Mouse (Mus musculus): ENCODE results near the gene Klhl12. TPM values are rescaled to one million over a fixed set of nuclear protein-coding genes. Genes with fewer than 3 reads are reported as not detected.
"Not testable (repeated sequence)": the region's sequence is repeated elsewhere in the genome, so short reads cannot be mapped to it uniquely, and the experiment has no call there.

Klhl12 gene
- total RNA-seq, 2 experiments from 2014 or later, result 36.4 to 37.1 TPM

DNA sequence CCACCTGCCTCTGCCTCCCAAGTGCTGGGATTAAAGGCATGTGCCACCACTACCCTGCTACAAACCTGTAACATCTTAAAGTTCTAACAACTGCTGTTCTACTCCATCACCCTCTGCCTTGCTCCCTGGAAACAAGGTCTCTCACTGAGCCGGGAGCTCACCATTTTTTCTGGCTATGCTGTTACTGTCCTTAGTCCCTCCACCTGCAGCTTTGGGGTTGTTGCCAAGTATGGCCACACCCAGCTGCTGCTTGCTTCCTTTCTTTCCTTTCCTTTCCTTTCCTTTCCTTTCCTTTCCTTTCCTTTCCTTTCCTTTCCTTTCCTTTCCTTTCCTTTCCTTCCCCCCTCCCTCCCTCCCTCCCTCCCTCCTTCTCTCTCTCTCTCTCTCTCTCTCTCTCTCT lies 12.0 kb upstream of the Klhl12 start:
- intact Hi-C loops (cut with DNase I); DNase-seq (ENCODE audit: low spot score in 2 of 2): not testable (repeated sequence)

- intact Hi-C loops (cut with DNase I), result no loop called here
- DNase-seq (ENCODE audit: low spot score in 2 of 2), result no peak
These were observed 9.9 kb upstream of the Klhl12 start for GRCm38 (mm10) chr1:134445418-134445817.

- intact Hi-C loops (cut with DNase I); DNase-seq (ENCODE audit: low spot score in 2 of 2): not testable (repeated sequence)
These were observed 6.8 kb upstream of the Klhl12 start for GRCm38 (mm10) chr1:134448537-134448936.

- intact Hi-C loops (cut with DNase I), result no loop called here
- DNase-seq (ENCODE audit: low spot score in 2 of 2), result no peak
These were observed 5.1 kb upstream of the Klhl12 start for GRCm38 (mm10) chr1:134450201-134450600.

DNA sequence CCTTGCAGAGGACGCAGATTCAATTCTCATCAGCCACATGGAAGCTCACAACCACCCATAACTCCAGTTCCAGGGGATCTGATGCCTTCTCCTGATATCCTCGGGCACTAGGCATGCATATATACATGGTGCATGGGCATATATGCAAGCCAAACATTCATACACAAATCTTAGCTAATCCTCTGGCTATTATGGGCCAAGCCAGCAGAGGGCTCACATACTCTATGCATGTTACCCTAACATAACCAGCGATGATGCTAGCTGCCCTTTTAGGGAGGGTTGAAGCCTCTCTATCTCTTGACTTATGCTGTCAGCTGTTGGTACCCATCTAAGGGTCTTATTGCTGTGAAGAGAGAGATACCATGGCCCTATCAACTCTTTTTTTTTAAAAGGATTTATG lies 4.3 kb upstream of the Klhl12 start:
- peak in 1 of 2 experiments; percentile 11 for DNase-seq (ENCODE audit: low spot score in 2 of 2)
- intact Hi-C loops (cut with DNase I), result no loop called here

GRCm38 (mm10) chr1:134456060-134456459 lies 729 bp downstream of the Klhl12 start:
- intact Hi-C loops (cut with DNase I), result no loop called here
- no peak for DNase-seq (ENCODE audit: low spot score in 2 of 2)

- no peak for DNase-seq (ENCODE audit: low spot score in 2 of 2)
- intact Hi-C loops (cut with DNase I), result no loop called here
These were observed 2.9 kb downstream of the Klhl12 start for GRCm38 (mm10) chr1:134458139-134458727.

DNA sequence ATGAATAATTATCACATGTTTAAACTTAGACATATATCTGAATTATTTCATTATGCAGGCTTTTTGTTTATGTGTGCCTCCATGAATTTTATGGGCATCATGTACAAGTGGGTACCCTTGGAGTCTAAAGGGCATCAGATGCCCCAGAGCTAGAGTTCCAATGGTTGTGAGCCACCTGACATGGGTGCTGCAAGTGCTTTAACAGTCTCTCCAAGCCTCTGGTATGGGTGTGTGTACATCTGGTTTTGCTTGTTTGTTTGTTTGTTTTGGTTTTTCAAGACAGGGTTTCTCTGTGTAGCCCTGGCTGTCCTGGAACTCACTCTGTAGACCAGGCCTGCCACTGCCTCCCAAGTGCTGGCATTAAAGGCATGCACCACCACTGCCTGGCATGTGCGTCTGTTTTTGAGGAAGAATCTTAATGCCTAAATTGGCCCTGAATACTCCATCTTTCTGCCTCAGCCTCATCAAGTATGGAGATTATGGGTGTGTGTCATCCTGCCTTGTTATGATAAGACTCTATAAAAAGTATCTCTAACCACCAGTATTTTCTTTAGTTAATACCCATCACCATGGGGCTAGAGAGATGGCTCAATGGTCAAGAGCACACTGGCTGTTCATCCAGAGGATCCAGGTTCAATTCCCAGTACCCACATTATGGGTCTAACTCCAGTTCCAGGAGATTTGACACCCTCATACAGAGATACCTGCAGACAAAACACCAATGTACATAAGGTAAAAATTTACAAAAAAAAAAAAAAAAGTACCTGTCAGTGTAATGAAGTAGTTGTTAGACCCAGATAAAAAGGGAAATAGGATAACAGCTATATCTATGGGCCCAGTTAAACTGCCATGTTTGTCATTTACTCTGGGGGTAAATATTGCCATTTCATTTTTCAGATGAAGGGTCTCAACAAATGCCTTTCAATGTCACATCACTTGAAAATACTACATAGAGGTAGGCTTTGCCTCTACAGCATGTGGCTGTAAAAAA lies 5.3 kb downstream of the Klhl12 start:
- intact Hi-C loops (cut with DNase I), result no loop called here

GRCm38 (mm10) chr1:134484623-134485022 lies 29.3 kb downstream of the Klhl12 start:
- intact Hi-C loops (cut with DNase I), result no loop called here

More for the DNA sequence above, 5.3 kb downstream of the Klhl12 start:
- no peak for DNase-seq (ENCODE audit: low spot score in 2 of 2)

GRCm38 (mm10) chr1:134490903-134491801 lies 35.8 kb downstream of the Klhl12 start:
- intact Hi-C loops (cut with DNase I), result no loop called here

More at GRCm38 (mm10) chr1:134484623-134485022, 29.3 kb downstream of the Klhl12 start:
- no peak for DNase-seq (ENCODE audit: low spot score in 2 of 2)

GRCm38 (mm10) chr1:134492276-134492675 lies 36.9 kb downstream of the Klhl12 start:
- intact Hi-C loops (cut with DNase I), result no loop called here
- no peak for DNase-seq (ENCODE audit: low spot score in 2 of 2)

More at GRCm38 (mm10) chr1:134490903-134491801, 35.8 kb downstream of the Klhl12 start:
- no peak for DNase-seq (ENCODE audit: low spot score in 2 of 2)

GRCm38 (mm10) chr1:134493496-134493895 lies 38.2 kb downstream of the Klhl12 start:
- no peak for DNase-seq (ENCODE audit: low spot score in 2 of 2)
- intact Hi-C loops (cut with DNase I), result no loop called here

- intact Hi-C loops (cut with DNase I), result no loop called here
- no peak for DNase-seq (ENCODE audit: low spot score in 2 of 2)
These were observed 38.6 kb downstream of the Klhl12 start for GRCm38 (mm10) chr1:134493956-134494355.

GRCm38 (mm10) chr1:134494428-134495215 lies 39.3 kb downstream of the Klhl12 start, which contains the start of gene Rabif:
TSS of gene Rabif (plus strand) at chr1:134494648.
- peak; percentile 99 for DNase-seq (ENCODE audit: low spot score in 2 of 2)
- intact Hi-C loops (cut with DNase I), result no loop called here

GRCm38 (mm10) chr1:134495216-134495539 lies 39.8 kb downstream of the Klhl12 start:
- DNase-seq (ENCODE audit: low spot score in 2 of 2), result no peak
- intact Hi-C loops (cut with DNase I), result no loop called here

GRCm38 (mm10) chr1:134495991-134496390 lies 40.7 kb downstream of the Klhl12 start:
- no peak for DNase-seq (ENCODE audit: low spot score in 2 of 2)
- intact Hi-C loops (cut with DNase I), result no loop called here

- intact Hi-C loops (cut with DNase I), result no loop called here
- no peak for DNase-seq (ENCODE audit: low spot score in 2 of 2)
These were observed 45.6 kb downstream of the Klhl12 start for GRCm38 (mm10) chr1:134500916-134501315.

- no peak for DNase-seq (ENCODE audit: low spot score in 2 of 2)
- intact Hi-C loops (cut with DNase I), result no loop called here
These were observed 50.9 kb downstream of the Klhl12 start for GRCm38 (mm10) chr1:134506201-134506600.

DNA sequence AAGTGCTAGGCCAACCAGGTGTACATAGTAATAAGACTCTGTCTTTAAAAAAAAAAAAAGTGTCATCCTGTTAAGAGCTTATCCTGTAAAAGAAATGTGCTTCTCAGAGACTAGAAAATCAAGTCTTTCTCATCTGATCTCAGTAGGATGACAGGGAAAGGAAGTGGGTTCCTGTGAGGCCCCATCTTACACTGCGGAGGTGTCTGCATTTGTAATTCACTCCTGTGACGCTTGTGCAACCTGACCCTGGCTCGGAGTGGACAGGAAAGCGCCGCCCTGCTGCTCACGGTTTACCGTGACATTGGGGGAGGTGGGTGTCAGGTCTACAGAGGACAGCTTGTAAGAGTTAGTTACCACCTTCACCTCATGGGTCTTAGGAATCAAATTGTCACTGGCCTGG lies 54.7 kb downstream of the Klhl12 start:
- intact Hi-C loops (cut with DNase I), result no loop called here
- no peak for DNase-seq (ENCODE audit: low spot score in 2 of 2)
